Mouse (Mus musculus) kidney, adult 11 months (tissue): ENCODE data around the gene Triml2.

ENCODE experiments used
- DNase-seq: peaks from one replicate; pipeline ENCODE4 v3.0.0; 2022

Gene Triml2

DNA sequence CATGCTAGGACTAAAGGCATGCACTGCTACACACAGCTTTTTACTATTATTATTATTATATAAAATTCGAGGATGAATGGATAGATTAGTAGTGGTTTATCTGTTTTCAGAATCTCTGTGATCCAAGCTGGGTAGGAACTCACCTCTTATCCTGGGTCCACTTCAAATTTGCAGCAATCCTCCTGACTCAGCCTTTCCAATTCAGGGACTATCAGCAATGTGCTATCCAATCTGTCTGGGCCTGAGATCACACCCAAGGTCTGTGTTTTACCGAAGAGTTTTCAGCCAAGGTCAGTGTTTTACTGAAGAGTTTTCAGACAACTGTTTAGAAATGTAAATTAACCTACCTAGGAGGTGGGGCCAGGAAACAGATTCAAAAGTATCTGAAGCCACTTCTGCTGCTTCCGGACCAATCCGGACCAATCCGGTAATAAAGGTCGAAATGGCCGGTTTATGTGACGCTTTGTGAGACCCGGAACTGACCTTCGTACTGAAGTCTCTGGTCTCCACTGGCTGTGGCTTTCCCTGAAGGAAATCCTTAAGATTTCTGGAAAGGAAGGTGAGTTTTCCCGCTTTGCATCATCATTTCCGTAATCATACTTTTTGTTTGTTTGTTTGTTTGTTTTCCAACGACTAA, at the start of gene Triml2:
Triml2 (plus strand) TSS at position 488 of the 637 bp plus-strand sequence.
- no peak for DNase-seq

DNA sequence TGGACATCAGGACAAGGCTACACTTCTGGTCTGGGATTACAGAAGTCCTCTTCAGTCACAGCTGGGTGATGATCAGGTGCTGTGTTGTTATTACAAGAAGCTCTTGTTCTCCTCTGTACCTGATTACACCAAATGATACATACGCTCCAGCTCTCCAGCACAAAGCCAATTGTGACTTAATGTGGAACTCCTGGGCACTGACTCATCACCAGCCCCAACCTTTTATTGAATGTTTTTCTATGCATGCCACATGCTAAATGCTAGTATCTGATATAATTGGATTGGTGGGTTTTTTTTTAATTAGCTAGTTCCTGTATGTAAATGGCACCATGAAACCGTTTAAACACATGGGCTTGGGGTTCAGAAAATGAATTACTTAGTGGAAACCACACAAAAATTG, 39.0 kb upstream of the Triml2 start, which contains the start of gene Triml1:
Triml1 (minus strand) TSS at position 101 of the 400 bp plus-strand sequence.
- DNase-seq, result no peak

- no peak for DNase-seq
These were observed 31.0 kb upstream of the Triml2 start for GRCm38 (mm10) chr8:43149307-43149706.

- DNase-seq, result no peak
These were observed 17.1 kb upstream of the Triml2 start for GRCm38 (mm10) chr8:43163255-43163654.

GRCm38 (mm10) chr8:43164453-43164852, 15.9 kb upstream of the Triml2 start:
- no peak for DNase-seq

DNA sequence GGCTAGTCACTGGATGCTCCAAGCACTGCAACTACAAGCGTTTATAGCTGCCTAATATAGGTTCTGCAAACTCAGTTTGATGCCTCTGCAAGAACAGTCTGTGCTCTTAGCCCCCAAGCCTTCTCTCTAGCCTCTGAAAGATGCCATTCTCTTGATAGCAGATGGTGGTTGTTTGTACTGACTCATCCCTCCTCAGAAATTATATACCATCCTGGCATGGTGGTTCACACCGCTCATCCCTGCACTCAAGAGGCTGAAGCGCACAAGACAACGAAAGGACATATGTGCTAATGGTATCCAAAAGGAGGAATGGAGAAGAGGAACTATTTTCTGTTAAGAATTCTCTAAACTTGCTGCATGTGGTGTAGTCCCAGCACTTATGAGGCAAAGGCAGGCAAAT, 12.3 kb upstream of the Triml2 start:
- no peak for DNase-seq

GRCm38 (mm10) chr8:43169249-43169755, 11.0 kb upstream of the Triml2 start:
- DNase-seq, result no peak

DNA sequence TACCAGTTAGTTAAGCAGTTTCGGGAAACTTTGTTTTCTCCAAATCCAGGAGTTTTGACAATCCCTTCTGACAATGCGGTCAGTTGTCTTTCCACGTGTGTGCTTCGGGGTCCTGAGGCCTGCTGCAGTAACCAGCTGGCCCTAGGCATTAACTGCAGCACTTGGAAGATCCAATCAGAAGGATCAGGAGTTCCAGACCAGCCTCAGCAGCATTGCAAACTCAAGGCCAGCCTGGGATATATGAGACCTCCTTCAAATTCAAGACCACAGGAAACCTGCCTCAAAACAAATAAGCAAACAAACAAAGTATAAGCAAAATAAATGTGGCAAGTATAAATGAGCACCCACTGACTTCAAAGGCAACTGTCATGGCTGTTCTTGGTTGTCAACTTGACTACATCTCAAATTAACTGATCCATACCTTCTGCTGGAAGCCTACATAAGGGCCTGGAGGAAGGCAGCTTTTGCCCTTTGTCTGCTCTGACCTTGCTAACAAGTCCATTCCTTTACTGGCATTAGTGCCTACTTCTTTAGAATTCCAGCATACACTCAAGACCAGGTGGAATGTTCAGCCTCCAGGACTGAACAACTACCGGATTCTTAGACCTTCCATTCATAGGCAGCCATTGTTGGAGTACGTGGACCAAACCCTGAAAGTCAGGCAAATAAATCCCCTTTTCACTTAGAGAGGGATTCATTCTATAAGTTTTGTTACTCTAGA, 3.4 kb upstream of the Triml2 start:
- no peak for DNase-seq

DNA sequence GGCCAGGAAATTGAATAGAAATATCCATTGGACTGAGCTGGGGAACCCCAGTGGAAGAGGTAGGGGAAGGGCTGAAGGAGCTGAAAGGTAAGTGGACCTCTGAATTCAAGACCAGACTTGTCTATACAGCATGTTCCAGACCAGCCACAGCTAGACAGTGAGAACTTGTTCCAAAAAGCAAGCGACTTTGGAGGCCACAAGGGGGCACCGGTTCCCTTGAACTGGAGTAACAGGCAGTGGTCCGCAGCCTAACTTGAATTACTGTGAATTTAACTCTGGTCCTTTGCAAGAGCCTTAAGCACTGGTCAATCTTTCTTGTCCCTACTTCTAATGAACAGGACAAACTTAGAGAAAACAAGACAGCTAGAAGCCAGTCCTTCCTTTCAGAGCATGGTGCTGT, 2.1 kb upstream of the Triml2 start:
- no peak for DNase-seq

- no peak for DNase-seq
These were observed 1.2 kb upstream of the Triml2 start for GRCm38 (mm10) chr8:43179189-43179588.

- no peak for DNase-seq
These were observed 1.9 kb downstream of the Triml2 start for GRCm38 (mm10) chr8:43182281-43182680.

- DNase-seq, result no peak
These were observed 35.2 kb downstream of the Triml2 start for GRCm38 (mm10) chr8:43215554-43215953.

DNA sequence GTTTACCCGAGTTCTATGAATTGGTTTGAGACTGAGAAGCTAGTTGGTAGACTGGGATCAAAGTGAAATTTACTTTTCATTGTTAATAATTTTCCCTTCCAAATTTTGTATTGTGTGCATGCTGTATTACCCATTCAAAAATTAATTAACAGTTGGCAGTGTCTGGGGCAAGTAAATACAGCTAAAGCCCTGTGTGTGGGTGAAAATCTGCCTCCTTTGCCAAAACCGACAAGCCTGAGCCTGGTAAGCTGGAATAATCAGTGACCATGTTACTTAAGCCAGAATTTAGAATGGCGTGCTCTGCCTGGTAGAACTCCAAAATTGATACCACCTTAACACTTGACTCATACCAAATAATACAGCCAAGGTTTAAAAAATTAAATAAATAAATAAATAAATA, 63.0 kb downstream of the Triml2 start:
- no peak for DNase-seq
